Comparison of ENCODE assay signal across 23 mouse cellular contexts in the genomic region with DNA sequence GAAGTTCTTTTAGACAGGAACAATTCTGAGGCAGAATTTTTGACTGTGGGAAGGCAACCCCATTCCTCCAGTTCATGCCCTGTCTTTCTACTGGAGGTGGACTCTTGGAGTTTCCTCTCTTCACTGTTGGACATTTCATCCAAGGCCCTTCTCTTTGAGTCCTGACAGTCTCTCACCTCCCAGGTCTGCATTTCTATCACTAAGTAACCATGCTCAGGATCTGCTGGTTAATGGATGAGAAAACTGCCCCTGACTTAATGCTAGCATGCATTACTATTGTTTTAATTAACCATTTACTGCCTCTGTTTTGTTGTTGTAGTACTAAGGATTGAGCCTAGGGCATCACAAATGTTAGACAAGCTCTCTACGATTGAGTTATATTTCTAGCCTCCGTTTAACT.
"Had no signal": no experiment of that assay in that cellular context is flagged by ENCODE, and none has a peak within 500 bp of the region (broad histone marks: within the 10 kb centered on the region; RNA-seq: fewer than 3 reads in every experiment).

No protein-coding gene starts in this region.

- H3K36me3 ChIP-seq: forebrain, embryonic 15.5 days; heart, embryonic 13.5 days; heart, embryonic 15.5 days; hindbrain, embryonic 13.5 days; hindbrain, embryonic 15.5 days; limb, embryonic 12.5 days; liver, embryonic 13.5 days; liver, embryonic 15.5 days had no signal

- ATAC-seq: forebrain, embryonic 15.5 days; forebrain, postnatal 0 days; hindbrain, postnatal 0 days; intestine, embryonic 16.5 days had no signal

- H3K4me2 ChIP-seq: forebrain, embryonic 15.5 days; heart, embryonic 11.5 days; heart, embryonic 13.5 days; heart, embryonic 15.5 days; hindbrain, embryonic 13.5 days; hindbrain, embryonic 15.5 days; limb, embryonic 12.5 days; liver, embryonic 11.5 days; liver, embryonic 13.5 days; liver, embryonic 15.5 days had no signal

- H3K27me3 ChIP-seq: forebrain, embryonic 15.5 days; heart, embryonic 13.5 days; heart, embryonic 15.5 days; hindbrain, embryonic 13.5 days; hindbrain, embryonic 15.5 days; limb, embryonic 12.5 days; liver, embryonic 13.5 days; liver, embryonic 15.5 days had no signal

- DNase-seq: forebrain, postnatal 0 days; gastrocnemius, postnatal 14 days; gastrocnemius, postnatal 36 days; heart, adult 11 months; heart, adult 2 months; heart, postnatal 14 days; heart, postnatal 36 days; liver; liver, embryonic 13.5 days had no signal

- H3K9me3 ChIP-seq: forebrain, embryonic 15.5 days; heart, embryonic 13.5 days; heart, embryonic 15.5 days; hindbrain, embryonic 13.5 days; hindbrain, embryonic 15.5 days; limb, embryonic 10.5 days; limb, embryonic 12.5 days; liver, embryonic 13.5 days; liver, embryonic 15.5 days had no signal

- H3K27ac ChIP-seq: forebrain, embryonic 15.5 days; heart, adult 2 months; heart, embryonic 13.5 days; heart, embryonic 15.5 days; hindbrain, embryonic 13.5 days; hindbrain, embryonic 15.5 days; hindbrain, postnatal 0 days; layer of hippocampus, adult 2 months; left cerebral cortex, adult 2 months; limb, embryonic 10.5 days; limb, embryonic 12.5 days; liver, embryonic 13.5 days; liver, embryonic 15.5 days had no signal

- H3K4me3 ChIP-seq: forebrain, embryonic 15.5 days; heart, adult 2 months; heart, embryonic 13.5 days; heart, embryonic 15.5 days; hindbrain, embryonic 13.5 days; hindbrain, embryonic 15.5 days; layer of hippocampus, adult 2 months; left cerebral cortex, adult 2 months; limb, embryonic 10.5 days; limb, embryonic 12.5 days; liver, embryonic 13.5 days; liver, embryonic 15.5 days had no signal

- H3K9ac ChIP-seq: forebrain, embryonic 15.5 days; forebrain, postnatal 0 days; heart, embryonic 13.5 days; heart, embryonic 15.5 days; hindbrain, embryonic 13.5 days; hindbrain, embryonic 15.5 days; limb, embryonic 12.5 days; liver, embryonic 13.5 days; liver, embryonic 15.5 days had no signal
